Mouse (Mus musculus) CD8-positive naive resting alpha-beta T cell, adult 2 months (primary cell): Measurements from ENCODE around the gene Rpl36a.
A peak's percentile ranks its signal among the peaks of the same experiment; 100 is the strongest.

Experiments used
- DNase-seq, 2 experiments: peaks; one replicate each; pipeline ENCODE4 v3.0.0; 2022; ENCODE audit warnings: low read depth in 2 of 2, low spot score in 2 of 2

The Rpl36a gene

GRCm38 (mm10) chrX:134599922-134600565 lies 14.6 kb downstream of the Rpl36a start:
- DNase-seq = no peak

DNA sequence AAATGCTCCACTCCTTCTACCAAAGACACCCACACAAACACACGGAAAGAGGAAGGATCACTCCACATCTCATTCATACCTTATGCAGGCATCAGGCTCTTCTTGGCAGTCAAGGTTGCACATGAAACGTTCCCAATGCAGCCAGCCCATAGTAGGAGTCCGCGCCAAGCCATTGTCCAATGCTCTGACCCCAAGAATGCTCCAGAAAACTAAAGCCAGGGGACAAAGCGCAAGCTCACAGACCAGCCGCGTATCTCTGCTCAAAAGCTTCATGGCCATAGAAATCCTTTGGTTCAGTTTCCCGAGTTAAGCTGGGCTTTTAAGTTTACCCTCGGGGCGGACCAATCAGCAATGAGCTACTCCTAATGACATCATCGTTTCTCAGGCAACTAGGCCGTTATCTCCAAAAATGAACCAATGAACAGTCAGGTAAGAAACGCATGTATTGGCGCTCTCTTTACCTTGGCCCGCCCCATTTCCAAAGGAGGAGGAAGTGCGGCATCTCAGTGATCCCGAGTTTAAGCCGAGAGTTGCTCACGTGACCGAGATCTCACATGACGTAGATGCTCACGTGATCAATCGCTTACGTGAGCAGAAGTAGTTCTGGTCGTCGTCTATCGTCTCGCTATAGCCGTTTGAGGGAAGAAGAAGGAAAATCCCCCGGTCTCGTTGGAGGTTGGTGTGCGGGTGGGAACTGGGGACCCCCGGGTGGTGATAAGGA lies 15.4 kb downstream of the Rpl36a start, which contains the start of the genes Gla and Hnrnph2:
Gene Gla, minus strand, starts transcription at position 467 of the 721 bp plus-strand sequence.
Gene Hnrnph2, plus strand, starts transcription at position 521 of the 721 bp plus-strand sequence.
- DNase-seq = peak; percentile 83 to 86

- DNase-seq = no peak
These were observed 16.1 kb downstream of the Rpl36a start for GRCm38 (mm10) chrX:134601380-134602120.

DNA sequence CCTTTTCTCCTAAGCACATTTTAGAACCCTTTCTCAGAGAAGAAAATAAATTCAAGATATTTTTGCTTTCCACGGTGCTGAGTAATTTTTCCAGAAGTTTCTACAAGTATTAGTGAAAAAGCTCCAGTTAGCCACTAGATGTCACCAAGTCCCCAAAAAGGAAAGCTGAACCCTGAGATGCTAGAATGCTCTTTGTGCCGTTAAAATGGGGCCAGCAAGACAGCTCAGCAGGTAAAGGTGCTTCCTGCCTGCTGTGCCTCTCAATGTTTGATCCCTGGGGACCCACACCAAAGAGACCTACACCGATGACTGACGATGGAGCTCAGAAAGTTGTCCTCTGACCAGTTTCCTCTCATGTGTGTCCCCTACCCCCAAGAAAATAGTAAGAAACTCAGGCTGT lies 24.0 kb downstream of the Rpl36a start:
- DNase-seq = peak in 1 of 2 experiments; percentile 8

- DNase-seq = no peak
These were observed 25.5 kb downstream of the Rpl36a start for GRCm38 (mm10) chrX:134610984-134611383.

DNA sequence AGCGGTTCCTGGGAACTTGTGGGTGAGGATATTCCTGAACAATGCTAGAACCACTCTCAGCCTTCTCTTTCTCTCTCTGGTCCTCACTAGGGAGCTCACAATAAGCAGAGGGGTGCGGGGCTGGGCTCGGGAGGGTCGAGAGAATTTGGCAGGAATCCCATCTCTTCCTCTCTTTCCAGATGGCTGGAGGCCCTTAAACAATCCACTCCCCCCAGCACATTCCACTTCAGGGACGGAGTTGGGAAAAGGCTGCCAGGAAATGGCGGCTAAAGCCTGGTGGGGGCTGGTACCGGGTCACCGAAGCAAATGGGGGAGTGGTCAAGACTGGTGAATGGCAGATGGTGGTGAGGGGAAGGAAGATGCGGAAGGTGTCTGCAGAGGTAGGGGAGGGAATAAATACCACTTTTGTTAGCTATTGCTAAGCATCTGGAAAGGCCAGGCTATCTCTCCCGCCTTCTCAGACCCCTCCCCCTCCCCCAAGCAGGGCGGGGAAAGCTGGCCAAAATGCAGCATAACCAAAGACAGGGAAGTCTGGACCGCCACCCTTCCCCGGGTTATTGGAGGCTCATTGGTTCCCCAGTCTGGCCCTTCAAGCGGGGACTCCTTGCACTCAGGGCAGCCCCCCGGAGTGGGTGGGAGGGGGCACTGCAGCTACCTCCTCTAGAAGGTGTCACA lies 27.0 kb downstream of the Rpl36a start:
- DNase-seq = no peak

DNA sequence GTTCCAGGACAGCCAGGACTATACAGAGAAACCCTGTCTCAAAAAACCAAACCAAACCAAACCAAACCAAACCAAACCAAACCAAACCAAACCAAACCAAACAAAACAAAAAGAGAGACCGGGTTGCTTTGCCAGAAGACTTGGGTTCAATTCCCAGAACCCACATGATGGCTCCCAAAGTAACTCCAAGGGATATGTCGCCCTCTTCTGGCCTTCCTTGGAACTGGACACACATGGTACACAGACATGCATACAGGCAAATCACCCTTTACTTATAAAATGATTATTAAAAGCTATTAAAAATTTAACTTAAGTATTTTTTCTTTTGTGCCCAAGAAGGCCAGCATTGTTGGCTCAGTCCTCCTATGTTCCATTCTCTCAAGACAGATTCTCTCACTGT lies 28.9 kb downstream of the Rpl36a start:
- no peak for DNase-seq

DNA sequence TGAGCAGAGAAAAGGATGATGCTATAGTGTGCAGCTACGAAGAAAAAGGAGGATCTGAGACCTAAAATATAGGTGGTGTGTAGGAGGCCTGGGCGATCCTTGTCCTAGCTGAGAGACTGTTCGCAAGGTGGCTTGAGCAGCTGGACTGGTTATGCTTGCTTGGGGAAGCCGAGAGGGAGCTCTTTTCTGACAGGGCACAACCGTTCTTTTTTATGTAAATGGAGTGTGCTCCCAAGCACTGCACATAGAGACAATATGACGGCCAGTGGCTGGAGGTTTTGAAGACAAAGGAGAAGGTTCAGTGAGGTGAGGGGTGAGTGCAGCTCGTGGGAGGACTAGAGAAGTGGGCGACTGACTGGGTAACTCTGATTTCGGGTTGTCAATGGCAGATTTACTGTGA lies 34.2 kb downstream of the Rpl36a start:
- DNase-seq = no peak

- DNase-seq = no peak
These were observed 34.9 kb downstream of the Rpl36a start for GRCm38 (mm10) chrX:134620254-134620865.

DNA sequence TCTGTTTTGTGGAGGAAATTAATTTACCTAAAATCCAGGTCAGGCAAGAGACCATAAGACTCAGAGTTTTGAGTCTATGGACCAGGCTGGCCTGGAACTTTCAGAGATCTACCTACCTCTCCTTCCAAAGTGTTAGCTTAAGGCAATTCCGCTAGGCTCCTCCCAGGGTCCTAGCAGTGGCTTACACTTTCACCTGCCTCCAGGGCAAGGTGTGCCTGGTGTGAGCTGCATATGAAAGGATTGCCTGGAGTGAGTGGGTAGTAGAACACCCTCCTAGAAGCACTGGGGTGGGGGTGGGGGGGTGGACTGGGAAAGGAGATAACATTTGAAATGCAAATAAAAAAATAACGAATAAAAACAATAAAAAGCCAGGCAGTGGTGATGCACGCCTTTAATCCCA lies 36.2 kb downstream of the Rpl36a start:
- DNase-seq = no peak

DNA sequence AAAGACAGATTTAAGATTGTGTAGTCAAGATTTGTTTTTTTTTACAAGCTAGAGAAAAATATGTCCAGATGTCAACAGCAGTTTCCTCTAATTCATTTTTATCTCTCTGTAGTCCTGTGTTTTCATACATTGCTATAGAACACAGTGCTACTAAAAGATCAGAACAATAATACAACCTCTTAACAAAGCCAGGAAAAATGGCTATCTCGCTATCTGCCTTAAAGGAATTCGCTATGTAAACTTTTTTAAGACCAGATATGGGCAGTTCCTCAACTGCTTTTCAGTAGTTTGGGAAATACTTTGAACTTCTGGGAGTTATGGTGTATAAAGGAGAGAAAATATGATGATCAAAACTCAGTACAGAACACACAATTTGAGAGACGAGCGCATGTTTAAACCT lies 37.9 kb downstream of the Rpl36a start:
- no peak for DNase-seq

DNA sequence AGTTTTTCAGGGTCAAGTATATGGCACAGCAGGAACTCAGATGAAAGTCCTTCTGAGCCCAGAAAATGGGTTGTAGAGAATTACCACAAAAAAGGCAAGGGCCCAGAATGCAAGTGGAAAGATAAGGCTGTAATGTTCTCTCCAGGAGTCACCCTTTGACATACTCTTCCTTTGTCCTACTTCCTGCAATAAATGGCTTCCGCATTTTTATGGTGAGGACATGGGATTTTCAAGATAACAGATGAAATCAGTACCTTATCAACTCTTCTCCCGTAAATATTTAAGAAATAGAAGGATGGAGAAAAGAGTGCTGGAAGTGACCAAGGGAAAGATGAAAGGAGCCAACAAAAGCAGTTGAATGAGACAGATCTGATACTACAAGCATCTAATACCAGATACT lies 42.7 kb downstream of the Rpl36a start:
- no peak for DNase-seq

GRCm38 (mm10) chrX:134632710-134633109 lies 47.3 kb downstream of the Rpl36a start:
- no peak for DNase-seq

- no peak for DNase-seq
These were observed 49.7 kb downstream of the Rpl36a start for GRCm38 (mm10) chrX:134635111-134635510.

GRCm38 (mm10) chrX:134635860-134636259 lies 50.4 kb downstream of the Rpl36a start:
- no peak for DNase-seq
